Mouse (Mus musculus) embryonic facial prominence, embryonic 13.5 days (tissue): ENCODE data around the gene Rabggtb. TPM values are rescaled to one million over a fixed set of nuclear protein-coding genes. Genes with fewer than 3 reads are reported as not detected.
A peak's percentile ranks its signal among the peaks of the same experiment; 100 is the strongest.

Experiments used
- ATAC-seq: fragments of 200-750 bp; cut with Nextera tagmentation; 2 replicates; pipeline ENCODE4 v1.8.0; 2017; ENCODE audit warnings: low read depth; ENCODE audit not compliant: insufficient number of reproducible peaks, insufficient read depth, low FRiP score, low TSS enrichment
- H3K27ac ChIP-seq: fragments of 300-500 bp; sonication (generic); 2 replicates; pipeline ENCODE4 v1.5.1; 2015; ENCODE audit warnings: moderate library complexity, mild to moderate bottlenecking, inconsistent platforms
- H3K27me3 ChIP-seq: fragments of 300-500 bp; sonication (generic); 2 replicates; pipeline ENCODE4 v1.6.1; 2015; ENCODE audit warnings: mild to moderate bottlenecking, inconsistent platforms
- H3K36me3 ChIP-seq: fragments of 300-500 bp; sonication (generic); 2 replicates; pipeline ENCODE4 v1.6.1; 2015; ENCODE audit warnings: mild to moderate bottlenecking, inconsistent platforms
- H3K4me1 ChIP-seq: fragments of 300-500 bp; sonication (generic); 2 replicates; pipeline ENCODE4 v1.6.1; 2015; ENCODE audit warnings: inconsistent platforms
- H3K4me2 ChIP-seq: fragments of 300-500 bp; sonication (generic); 2 replicates; pipeline ENCODE4 v1.6.1; 2015; ENCODE audit warnings: moderate library complexity, mild to moderate bottlenecking, inconsistent platforms
- H3K4me3 ChIP-seq: fragments of 300-500 bp; sonication (generic); 2 replicates; pipeline ENCODE4 v1.5.1; 2015; ENCODE audit warnings: mild to moderate bottlenecking, inconsistent platforms
- H3K9ac ChIP-seq: fragments of 300-500 bp; sonication (generic); 2 replicates; pipeline ENCODE4 v1.6.1; 2015; ENCODE audit warnings: mild to moderate bottlenecking, inconsistent platforms
- H3K9me3 ChIP-seq: fragments of 300-500 bp; sonication (generic); 2 replicates; pipeline ENCODE4 v1.6.1; 2016; ENCODE audit warnings: inconsistent platforms
- WGBS: fragments of 180-500 bp; shearing (Covaris S2); methylation state at CpG from one replicate; pipeline ENCODE4 v1.1.7; 2015; ENCODE audit warnings: mixed read lengths; 5-methylcytosine and 5-hydroxymethylcytosine counted together
- polyA plus RNA-seq: library from polyadenylated mRNA; unstranded; fragments of >200 nt; fragmentation: Nextera tagmentation; extraction: Ambion mirVana; gene quantifications from 2 replicates; pipeline ENCODE4 v1.2.1, GENCODE M21; 2015

Gene Rabggtb
- polyA plus RNA-seq, result 50.9 and 53.1 TPM in 2 replicates

- peaks cover 43% of the 10 kb centered on the region for H3K4me1 ChIP-seq
- H3K36me3 ChIP-seq, result peaks cover 35% of the 10 kb centered on the region
- ATAC-seq, result peak; percentile 95
These were observed at the start of gene Rabggtb for GRCm38 (mm10) chr3:153912546-153913509. Gene Rabggtb (minus strand): TSS chr3:153913009.

GRCm38 (mm10) chr3:153961632-153962389 lies 49.0 kb upstream of the Rabggtb start:
- 76% methylated on average over 6 of the region's 6 CpGs for WGBS
- no peaks in the 10 kb centered on the region for H3K27me3 ChIP-seq
- H3K4me3 ChIP-seq, result no peak overlapping the region
- H3K4me2 ChIP-seq, result no peak overlapping the region
- ATAC-seq, result no peak
- no peak overlapping the region for H3K9ac ChIP-seq
- 0 out of 2 replicates have a peak, but pooled peaks cover 2% of the 10 kb centered on the region for H3K9me3 ChIP-seq
- no peak overlapping the region for H3K27ac ChIP-seq
- no peaks in the 10 kb centered on the region for H3K4me1 ChIP-seq
- H3K36me3 ChIP-seq, result no peaks in the 10 kb centered on the region

More at GRCm38 (mm10) chr3:153912546-153913509, at the start of gene Rabggtb:
- H3K9ac ChIP-seq, result peak within 1 kb of the TSS; percentile 99
- WGBS, result 1% methylated on average over 65 of the region's 65 CpGs
- peak within 1 kb of the TSS; percentile 77 for H3K4me2 ChIP-seq
- no peaks in the 10 kb centered on the region for H3K27me3 ChIP-seq
- H3K9me3 ChIP-seq, result no peaks in the 10 kb centered on the region
- peak within 1 kb of the TSS; percentile 94 for H3K4me3 ChIP-seq
- peak within 1 kb of the TSS; percentile 95 for H3K27ac ChIP-seq

DNA sequence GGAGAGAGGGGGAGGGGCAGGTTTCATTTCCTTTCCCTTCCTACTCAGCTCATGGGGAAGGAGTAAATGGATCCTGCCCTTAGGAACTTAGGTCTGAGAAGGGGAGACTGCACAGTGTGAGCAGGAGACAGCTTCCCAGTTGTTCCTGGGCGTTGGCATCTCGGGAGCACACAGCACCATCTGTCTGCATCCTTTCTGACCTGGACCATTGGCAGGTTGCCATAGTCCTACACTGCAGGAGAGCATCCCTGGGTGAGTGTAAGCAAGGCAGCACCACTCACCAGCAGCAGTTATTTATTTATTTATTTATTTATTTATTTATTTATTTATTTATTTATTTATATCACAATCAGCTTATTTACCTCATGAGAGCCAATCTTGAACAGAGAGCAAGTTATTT lies 48.1 kb upstream of the Rabggtb start:
- 0 out of 2 replicates have a peak, but pooled peaks have one; percentile 29 for ATAC-seq
- WGBS, result 86% methylated on average over 2 of the region's 2 CpGs

GRCm38 (mm10) chr3:153959731-153960207 lies 47.0 kb upstream of the Rabggtb start:
- Histone ChIP-seq H3K4me2 (no peak overlapping the region), H3K36me3 (no peaks in the 10 kb centered on the region), H3K9me3 (0 out of 2 replicates have a peak, but pooled peaks cover 2% of the 10 kb centered on the region), H3K4me3 (no peak overlapping the region), H3K27ac (no peak overlapping the region), H3K27me3 (no peaks in the 10 kb centered on the region), H3K9ac (no peak overlapping the region), H3K4me1 (no peaks in the 10 kb centered on the region)
- WGBS, result 86% methylated on average over 9 of the region's 9 CpGs
- no peak for ATAC-seq

More for the DNA sequence above, 48.1 kb upstream of the Rabggtb start:
- Histone ChIP-seq H3K27ac (no peak overlapping the region), H3K9ac (no peak overlapping the region), H3K27me3 (no peaks in the 10 kb centered on the region), H3K4me3 (no peak overlapping the region), H3K36me3 (no peaks in the 10 kb centered on the region), H3K4me1 (no peaks in the 10 kb centered on the region), H3K9me3 (0 out of 2 replicates have a peak, but pooled peaks cover 2% of the 10 kb centered on the region), H3K4me2 (no peak overlapping the region)

DNA sequence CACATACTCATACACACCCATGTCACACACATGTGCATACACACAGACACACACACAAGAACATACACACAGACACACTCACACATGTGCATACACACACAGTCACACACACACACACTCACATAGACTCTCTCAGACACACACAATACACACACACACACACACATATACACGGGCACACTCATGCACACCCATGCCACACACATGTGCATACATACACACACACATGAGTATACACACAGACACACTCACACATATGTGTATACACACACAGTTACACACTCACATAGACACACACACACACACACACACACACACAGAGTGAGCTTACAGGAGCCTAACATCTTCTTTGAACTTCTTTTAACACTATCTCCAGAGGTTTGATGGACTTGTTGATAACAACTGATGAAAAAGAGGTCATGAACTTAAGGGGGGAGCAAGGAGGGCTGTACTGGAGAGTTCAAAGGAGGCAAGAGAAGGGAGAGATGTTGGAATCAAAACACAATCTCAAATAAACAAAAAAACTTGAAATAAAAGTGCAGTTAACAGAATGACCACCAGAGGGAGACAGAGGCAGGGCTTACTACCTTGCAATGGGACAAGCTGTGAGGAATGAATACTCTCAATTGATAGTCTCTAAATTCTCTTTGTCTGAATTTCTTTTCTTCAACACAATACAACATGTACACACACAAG lies 46.4 kb upstream of the Rabggtb start:
- Histone ChIP-seq H3K9ac (no peak overlapping the region), H3K4me2 (no peak overlapping the region), H3K27ac (no peak overlapping the region), H3K27me3 (no peaks in the 10 kb centered on the region), H3K36me3 (no peaks in the 10 kb centered on the region), H3K4me1 (no peaks in the 10 kb centered on the region), H3K4me3 (no peak overlapping the region), H3K9me3 (0 out of 2 replicates have a peak, but pooled peaks cover 2% of the 10 kb centered on the region)
- no peak for ATAC-seq
- WGBS, result 93% methylated on average over 1 of the region's 1 CpGs

GRCm38 (mm10) chr3:153957916-153958315 lies 45.1 kb upstream of the Rabggtb start:
- Histone ChIP-seq H3K4me3 (no peak overlapping the region), H3K4me1 (no peaks in the 10 kb centered on the region), H3K4me2 (no peak overlapping the region), H3K9me3 (0 out of 2 replicates have a peak, but pooled peaks cover 2% of the 10 kb centered on the region), H3K27me3 (no peaks in the 10 kb centered on the region), H3K36me3 (no peaks in the 10 kb centered on the region), H3K9ac (no peak overlapping the region), H3K27ac (no peak overlapping the region)
- 80% methylated on average over 5 of the region's 5 CpGs for WGBS
- ATAC-seq, result no peak

DNA sequence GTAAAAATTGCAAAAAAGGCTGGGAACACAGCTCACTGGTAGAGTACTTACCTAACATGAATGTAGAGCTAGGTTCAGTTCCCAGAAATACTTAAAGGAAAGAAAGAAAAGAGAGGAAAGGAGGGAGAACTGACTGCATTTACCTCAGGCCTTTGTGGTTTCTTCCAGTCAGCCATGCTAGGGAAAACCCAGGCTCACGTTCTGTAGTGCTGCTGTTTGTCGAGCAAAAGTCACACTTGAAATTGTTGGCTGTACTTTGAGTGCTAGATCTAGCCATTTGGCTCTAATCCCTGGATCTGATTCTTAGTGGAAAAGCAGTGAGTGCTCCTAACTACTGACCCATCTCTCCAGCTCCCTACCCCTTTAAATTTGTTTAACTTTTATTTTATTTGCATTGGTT lies 35.4 kb upstream of the Rabggtb start:
- Histone ChIP-seq H3K9ac (no peak overlapping the region), H3K4me2 (no peak overlapping the region), H3K9me3 (no peaks in the 10 kb centered on the region), H3K27ac (no peak overlapping the region), H3K4me1 (peaks cover 6% of the 10 kb centered on the region; the same call in 1 of the 2 replicates), H3K27me3 (no peaks in the 10 kb centered on the region), H3K36me3 (no peaks in the 10 kb centered on the region), H3K4me3 (no peak overlapping the region)
- ATAC-seq, result no peak
- 72% methylated on average over 2 of the region's 2 CpGs for WGBS

DNA sequence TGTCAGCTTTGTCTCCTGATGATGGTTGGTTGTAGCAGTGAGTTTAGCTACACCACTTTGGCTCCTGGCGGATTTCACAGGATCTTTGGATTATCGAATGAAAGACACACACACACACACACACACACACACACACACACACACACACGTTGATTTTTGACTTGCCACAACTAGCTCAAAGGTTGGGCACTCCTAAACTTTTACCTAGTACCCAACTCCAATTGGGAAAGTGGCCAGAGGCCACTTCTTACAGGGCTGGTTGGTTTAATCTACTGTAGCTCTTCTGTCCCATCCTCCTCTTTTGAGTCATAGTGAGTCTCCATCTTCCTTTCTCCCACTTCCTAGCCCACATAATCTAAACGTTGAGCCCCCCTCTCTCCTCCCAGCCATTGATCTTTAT lies 34.5 kb upstream of the Rabggtb start:
- no peak for ATAC-seq
- no peaks in the 10 kb centered on the region for H3K27me3 ChIP-seq
- H3K4me1 ChIP-seq, result peaks cover 15% of the 10 kb centered on the region
- no peak overlapping the region for H3K27ac ChIP-seq
- H3K4me2 ChIP-seq, result no peak overlapping the region
- H3K9me3 ChIP-seq, result no peaks in the 10 kb centered on the region
- H3K36me3 ChIP-seq, result no peaks in the 10 kb centered on the region
- WGBS, result 76% methylated on average over 4 of the region's 4 CpGs
- H3K4me3 ChIP-seq, result no peak overlapping the region
- H3K9ac ChIP-seq, result no peak overlapping the region

- under 1% methylated on average over 41 of the region's 41 CpGs for WGBS
- no peaks in the 10 kb centered on the region for H3K9me3 ChIP-seq
- ATAC-seq, result peak; percentile 98
- H3K4me2 ChIP-seq, result peak within 1 kb of the TSS; percentile 74
- peaks cover 15% of the 10 kb centered on the region for H3K4me1 ChIP-seq
- peak within 1 kb of the TSS; percentile 89 for H3K27ac ChIP-seq
- peak within 1 kb of the TSS; percentile 85 for H3K9ac ChIP-seq
- no peaks in the 10 kb centered on the region for H3K27me3 ChIP-seq
- peak within 1 kb of the TSS; percentile 86 for H3K4me3 ChIP-seq
- peaks cover 12% of the 10 kb centered on the region; the same call in 1 of the 2 replicates for H3K36me3 ChIP-seq
These were observed 31.7 kb upstream of the Rabggtb start, which contains the start of gene Acadm for GRCm38 (mm10) chr3:153944335-153944990. Gene Acadm (minus strand): TSS chr3:153944632.

- Histone ChIP-seq H3K4me2 (peak overlapping the region; percentile 74), H3K4me3 (peak overlapping the region; percentile 86), H3K9me3 (no peaks in the 10 kb centered on the region), H3K27ac (peak overlapping the region; percentile 89), H3K9ac (peak overlapping the region; percentile 85), H3K4me1 (peaks cover 15% of the 10 kb centered on the region), H3K36me3 (peaks cover 12% of the 10 kb centered on the region; the same call in 1 of the 2 replicates), H3K27me3 (no peaks in the 10 kb centered on the region)
- ATAC-seq, result peak; percentile 33
- WGBS, result under 1% methylated on average over 19 of the region's 19 CpGs
These were observed 31.1 kb upstream of the Rabggtb start for GRCm38 (mm10) chr3:153943901-153944334.
